In the genomic region with DNA sequence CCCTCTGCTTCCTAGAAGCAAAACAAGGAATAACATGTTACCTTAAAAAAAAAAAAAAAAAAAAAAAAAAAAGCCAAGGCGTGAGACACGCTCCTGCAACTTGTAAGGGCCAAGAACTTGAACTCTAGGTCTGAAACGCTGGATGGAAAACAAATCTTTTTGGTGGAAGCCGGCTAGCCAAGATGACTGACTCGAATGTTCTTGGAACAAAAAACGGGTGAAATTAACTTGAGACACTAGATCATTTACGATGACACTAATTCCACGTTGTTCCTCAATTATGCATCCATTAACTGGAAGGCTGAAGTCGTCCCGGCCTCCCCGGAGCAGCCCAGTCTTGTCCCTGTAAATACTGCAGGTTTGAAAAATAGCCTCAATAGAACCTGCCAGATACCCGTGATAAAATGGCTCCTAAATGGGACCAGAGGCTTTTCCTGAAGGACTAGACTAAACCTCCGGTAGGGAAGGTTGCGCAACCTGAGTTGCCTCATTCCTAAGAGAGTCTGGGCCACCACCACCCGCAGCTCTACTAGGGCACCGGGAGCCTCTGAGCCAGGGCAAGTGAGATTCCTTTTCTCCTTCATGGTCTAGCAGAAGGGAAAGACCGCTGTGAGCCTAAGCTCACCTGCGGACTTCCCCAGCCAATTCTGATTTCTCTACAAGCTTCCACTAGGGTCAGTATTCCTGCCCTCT, we compare ENCODE assay signal across 8 mouse cellular contexts. TPM values are rescaled to one million over a fixed set of nuclear protein-coding genes. Genes with fewer than 3 reads are reported as not detected.
DNase-seq lines count a peak whose midpoint lies in the region; ATAC-seq and TF ChIP-seq lines count a peak whose summit lies in the region.

No protein-coding gene starts in this region.

- no peak overlapping the region for H3K27ac ChIP-seq in kidney, embryonic 15.5 days
- no peak overlapping the region for H3K27ac ChIP-seq in embryonic facial prominence, embryonic 13.5 days
- H3K27ac ChIP-seq in intestine, postnatal 0 days (ENCODE audit: low read depth, low read length): no peak overlapping the region
- no peak overlapping the region for H3K27ac ChIP-seq in neural tube, embryonic 11.5 days (ENCODE audit: low read depth, low read length)

- H3K4me3 ChIP-seq in kidney, embryonic 15.5 days (replicated peaks): peak overlapping the region; percentile 47
- peak overlapping the region; percentile 48 for H3K4me3 ChIP-seq in embryonic facial prominence, embryonic 13.5 days
- peak overlapping the region; percentile 44; the same call in 1 of the 2 replicates for H3K4me3 ChIP-seq in intestine, postnatal 0 days (ENCODE audit: low read depth, low read length)
- H3K4me3 ChIP-seq in neural tube, embryonic 11.5 days (ENCODE audit: low read depth, low read length): no peak overlapping the region

- H3K9me3 ChIP-seq in kidney, embryonic 15.5 days (replicated peaks): no peaks in the 10 kb centered on the region
- no peaks in the 10 kb centered on the region for H3K9me3 ChIP-seq in embryonic facial prominence, embryonic 13.5 days
- H3K9me3 ChIP-seq in intestine, postnatal 0 days (ENCODE audit: control insufficient read depth): no peaks in the 10 kb centered on the region
- no peaks in the 10 kb centered on the region for H3K9me3 ChIP-seq in neural tube, embryonic 11.5 days (ENCODE audit: control insufficient read depth, low read length)

- H3K4me1 ChIP-seq in kidney, embryonic 15.5 days: peaks cover 30% of the 10 kb centered on the region
- H3K4me1 ChIP-seq in embryonic facial prominence, embryonic 13.5 days: peaks cover 18% of the 10 kb centered on the region
- 0 out of 2 replicates have a peak, but pooled peaks cover 3% of the 10 kb centered on the region for H3K4me1 ChIP-seq in intestine, postnatal 0 days (replicated peaks; ENCODE audit: control insufficient read depth, insufficient read depth, low read length)
- H3K4me1 ChIP-seq in neural tube, embryonic 11.5 days (ENCODE audit: control insufficient read depth, insufficient read depth, low read length): peaks cover 9% of the 10 kb centered on the region

- TF ChIP-seq CTCF in intestine, postnatal 0 days (IDR thresholded peaks at IDR 0.05; ENCODE audit: low read depth): no peak

- peak overlapping the region; percentile 76 for H3K4me2 ChIP-seq in kidney, embryonic 15.5 days
- H3K4me2 ChIP-seq in embryonic facial prominence, embryonic 13.5 days: peak overlapping the region; percentile 83
- peak overlapping the region; percentile 65; the same call in 1 of the 2 replicates for H3K4me2 ChIP-seq in intestine, postnatal 0 days (replicated peaks; ENCODE audit: low read depth)
- H3K4me2 ChIP-seq in neural tube, embryonic 11.5 days (ENCODE audit: low read depth): peak overlapping the region; percentile 41; the same call in 1 of the 2 replicates

- peaks cover 94% of the 10 kb centered on the region for H3K27me3 ChIP-seq in kidney, embryonic 15.5 days
- peaks cover 92% of the 10 kb centered on the region for H3K27me3 ChIP-seq in embryonic facial prominence, embryonic 13.5 days
- peaks cover 61% of the 10 kb centered on the region for H3K27me3 ChIP-seq in intestine, postnatal 0 days (replicated peaks; ENCODE audit: control insufficient read depth, insufficient read depth, low read length)
- peaks cover 67% of the 10 kb centered on the region for H3K27me3 ChIP-seq in neural tube, embryonic 11.5 days (ENCODE audit: control insufficient read depth, insufficient read depth, low read length)

- no peaks in the 10 kb centered on the region for H3K36me3 ChIP-seq in kidney, embryonic 15.5 days
- H3K36me3 ChIP-seq in embryonic facial prominence, embryonic 13.5 days: no peaks in the 10 kb centered on the region
- no peaks in the 10 kb centered on the region for H3K36me3 ChIP-seq in intestine, postnatal 0 days (ENCODE audit: control insufficient read depth, insufficient read depth)
- no peaks in the 10 kb centered on the region for H3K36me3 ChIP-seq in neural tube, embryonic 11.5 days (ENCODE audit: control insufficient read depth, insufficient read depth, low read length)

- DNase-seq in kidney, postnatal 10 days: no peak
- DNase-seq in neural tube, embryonic 11.5 days (ENCODE audit: low spot score): no peak
- no peak for DNase-seq in MN1 (ENCODE audit: low spot score)
- no peak for DNase-seq in layer of hippocampus, adult 8-10 months (ENCODE audit: low spot score in 2 of 2)

- no peak for ATAC-seq in kidney, embryonic 15.5 days (replicated peaks; ENCODE audit: low FRiP score)
- no peak for ATAC-seq in embryonic facial prominence, embryonic 13.5 days (ENCODE audit: insufficient number of reproducible peaks, insufficient read depth, low FRiP score, low TSS enrichment, low read depth)
- no peak for ATAC-seq in intestine, postnatal 0 days
- ATAC-seq in neural tube, embryonic 11.5 days (ENCODE audit: insufficient read depth, low FRiP score, low TSS enrichment): no peak
- ATAC-seq in activated CD4-positive, CD25-positive, alpha-beta regulatory T cell, adult 4 months: no peak

- no peak overlapping the region for H3K9ac ChIP-seq in kidney, embryonic 15.5 days
- peak overlapping the region; percentile 59; the same call in 1 of the 2 replicates for H3K9ac ChIP-seq in embryonic facial prominence, embryonic 13.5 days
- no peak overlapping the region for H3K9ac ChIP-seq in intestine, postnatal 0 days (ENCODE audit: low read depth, low read length)
- H3K9ac ChIP-seq in neural tube, embryonic 11.5 days (ENCODE audit: low read length): no peak overlapping the region

- 2% methylated on average over 18 of the region's 18 CpGs for WGBS in kidney, embryonic 15.5 days
- 4% methylated on average over 18 of the region's 18 CpGs for WGBS in embryonic facial prominence, embryonic 13.5 days
- 2% methylated on average over 18 of the region's 18 CpGs for WGBS in intestine, postnatal 0 days
- WGBS in neural tube, embryonic 11.5 days: 3% methylated on average over 18 of the region's 18 CpGs

RNA-seq across cellular contexts. Expression of a gene that starts 1.0 kb away (rescaled TPM):
- 17.5 and 19.4 TPM in 2 replicates for polyA plus RNA-seq in kidney, embryonic 15.5 days (2015; fragmentation: Nextera tagmentation; extraction: Ambion mirVana)
- 8.8 and 10.0 TPM in 2 replicates for polyA plus RNA-seq in embryonic facial prominence, embryonic 13.5 days (2015; fragmentation: Nextera tagmentation; extraction: Ambion mirVana)
- polyA plus RNA-seq in intestine, postnatal 0 days (2015; fragmentation: Nextera tagmentation; extraction: Ambion mirVana): 5.8 and 7.0 TPM in 2 replicates
- 13.1 and 13.9 TPM in 2 replicates for polyA plus RNA-seq in neural tube, embryonic 11.5 days (2014; fragmentation: Nextera tagmentation; extraction: Ambion mirVana)
- polyA plus RNA-seq in activated CD4-positive, CD25-positive, alpha-beta regulatory T cell, adult 4 months (2017; shearing (Covaris generic)): not detected
- total RNA-seq in layer of hippocampus, adult 8-10 months (2022): 10 to 100 TPM; 31.9 to 39.7 (median 36.0) TPM
